Mouse (Mus musculus): ENCODE data around the gene Ntng2. TPM values are rescaled to one million over a fixed set of nuclear protein-coding genes. Genes with fewer than 3 reads are reported as not detected.

Ntng2 gene
- total RNA-seq, 2 experiments from 2014 or later = 82.4 to 90.1 TPM

DNA sequence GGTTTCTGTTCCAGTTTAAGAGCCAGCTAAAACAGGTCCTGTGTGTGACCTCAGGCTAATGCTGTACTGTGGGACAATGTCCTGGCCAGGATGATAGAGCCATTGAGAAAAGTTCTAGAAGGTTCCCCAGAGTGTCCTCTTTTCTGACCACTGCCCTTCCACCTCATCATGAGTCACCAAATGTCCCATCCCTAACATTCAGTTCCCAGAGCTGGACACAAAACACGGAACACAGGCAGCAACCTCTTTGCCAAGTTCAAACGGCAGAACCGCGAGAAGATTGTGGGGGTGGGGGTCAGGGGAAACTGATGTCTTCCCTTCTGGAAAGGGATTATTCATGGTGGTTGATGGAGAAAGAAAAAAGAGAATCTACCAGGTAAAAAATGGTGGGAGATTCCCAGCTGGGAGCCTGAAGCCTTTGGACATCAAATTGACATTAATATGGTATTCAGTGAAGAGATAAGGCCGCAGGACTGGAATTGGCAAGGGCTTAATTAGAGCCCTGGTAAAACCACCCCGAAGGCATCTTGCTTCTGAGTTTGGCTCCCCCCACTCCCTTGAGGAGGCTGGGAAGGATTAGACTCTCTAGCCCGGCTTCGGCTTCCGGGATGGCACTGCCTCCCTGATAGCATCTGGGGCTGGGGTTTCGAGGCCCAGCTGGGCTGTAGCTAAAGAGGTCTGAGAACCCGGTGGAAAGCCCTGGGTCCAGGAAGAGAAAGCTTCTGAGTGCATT is 51.4 kb downstream of the Ntng2 start:
- Histone ChIP-seq H3K4me3 (no peak overlapping the region), H3K27ac (no peak overlapping the region)
- TF ChIP-seq CTCF (IDR thresholded peaks at IDR 0.05) = no peak
- intact Hi-C loops (cut with DNase I) = loop anchor here (2.0 kb wide), 3 partner anchors 37 to 403 kb away; no protein-coding TSS in a partner anchor
- no peak for DNase-seq (ENCODE audit: extremely low spot score in 1 of 2, low spot score in 2 of 2)

DNA sequence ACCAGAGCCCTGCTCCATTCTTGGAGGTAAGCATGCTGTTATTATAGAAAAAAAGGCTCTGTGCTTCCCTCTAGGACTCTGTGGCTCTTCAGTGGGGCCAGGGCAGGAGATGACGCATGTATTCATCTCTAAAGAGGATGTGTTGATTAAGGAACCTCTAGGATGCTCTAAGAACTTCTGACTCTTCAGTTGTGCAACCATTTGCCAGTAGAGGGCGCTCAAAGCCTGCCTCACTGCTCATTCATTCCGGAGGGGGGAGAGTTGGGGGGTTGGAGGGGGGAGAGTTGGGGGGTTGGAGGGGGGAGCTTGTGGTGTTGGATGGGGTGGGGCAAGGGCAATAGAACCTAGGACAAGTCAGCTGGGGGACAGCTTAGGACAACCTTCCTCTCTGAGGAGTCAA is 52.9 kb downstream of the Ntng2 start:
- peak; percentile 55 for TF ChIP-seq CTCF (IDR thresholded peaks at IDR 0.05)
- H3K4me3 ChIP-seq = no peak overlapping the region
- intact Hi-C loops (cut with DNase I) = loop anchor here (2.0 kb wide), 3 partner anchors 39 to 405 kb away; no protein-coding TSS in a partner anchor
- no peak overlapping the region for H3K27ac ChIP-seq
- DNase-seq (ENCODE audit: extremely low spot score in 1 of 2, low spot score in 2 of 2) = peak in 1 of 2 experiments; percentile 70

DNA sequence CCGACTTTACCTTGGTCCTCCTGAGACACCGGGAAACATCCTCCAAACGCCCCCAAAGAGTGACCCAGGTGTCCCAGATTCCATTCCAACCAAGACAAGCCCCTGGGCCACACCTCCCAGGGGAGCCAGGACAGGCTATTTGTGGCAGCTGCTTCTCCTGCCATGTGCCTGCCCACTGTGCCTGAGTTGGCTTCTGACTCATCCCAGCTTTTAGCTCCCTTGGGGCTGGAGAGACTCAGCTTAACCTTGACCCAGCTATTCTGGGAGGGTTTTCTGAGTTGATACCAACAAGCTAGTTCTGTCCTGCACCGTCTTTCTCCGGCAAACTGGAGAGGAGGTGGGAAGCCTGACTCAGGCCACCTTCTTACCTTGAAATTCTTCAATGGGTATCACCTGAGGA is 54.4 kb downstream of the Ntng2 start:
- H3K27ac ChIP-seq = no peak overlapping the region
- DNase-seq (ENCODE audit: extremely low spot score in 1 of 2, low spot score in 2 of 2) = no peak
- intact Hi-C loops (cut with DNase I) = no loop called here
- no peak overlapping the region for H3K4me3 ChIP-seq
- no peak for TF ChIP-seq CTCF (IDR thresholded peaks at IDR 0.05)

- no peak overlapping the region for H3K4me3 ChIP-seq
- intact Hi-C loops (cut with DNase I) = no loop called here
- no peak for TF ChIP-seq CTCF (IDR thresholded peaks at IDR 0.05)
- DNase-seq (ENCODE audit: extremely low spot score in 1 of 2, low spot score in 2 of 2) = no peak
- H3K27ac ChIP-seq = no peak overlapping the region
These were observed 56.0 kb downstream of the Ntng2 start for GRCm38 (mm10) chr2:29196844-29197243.

DNA sequence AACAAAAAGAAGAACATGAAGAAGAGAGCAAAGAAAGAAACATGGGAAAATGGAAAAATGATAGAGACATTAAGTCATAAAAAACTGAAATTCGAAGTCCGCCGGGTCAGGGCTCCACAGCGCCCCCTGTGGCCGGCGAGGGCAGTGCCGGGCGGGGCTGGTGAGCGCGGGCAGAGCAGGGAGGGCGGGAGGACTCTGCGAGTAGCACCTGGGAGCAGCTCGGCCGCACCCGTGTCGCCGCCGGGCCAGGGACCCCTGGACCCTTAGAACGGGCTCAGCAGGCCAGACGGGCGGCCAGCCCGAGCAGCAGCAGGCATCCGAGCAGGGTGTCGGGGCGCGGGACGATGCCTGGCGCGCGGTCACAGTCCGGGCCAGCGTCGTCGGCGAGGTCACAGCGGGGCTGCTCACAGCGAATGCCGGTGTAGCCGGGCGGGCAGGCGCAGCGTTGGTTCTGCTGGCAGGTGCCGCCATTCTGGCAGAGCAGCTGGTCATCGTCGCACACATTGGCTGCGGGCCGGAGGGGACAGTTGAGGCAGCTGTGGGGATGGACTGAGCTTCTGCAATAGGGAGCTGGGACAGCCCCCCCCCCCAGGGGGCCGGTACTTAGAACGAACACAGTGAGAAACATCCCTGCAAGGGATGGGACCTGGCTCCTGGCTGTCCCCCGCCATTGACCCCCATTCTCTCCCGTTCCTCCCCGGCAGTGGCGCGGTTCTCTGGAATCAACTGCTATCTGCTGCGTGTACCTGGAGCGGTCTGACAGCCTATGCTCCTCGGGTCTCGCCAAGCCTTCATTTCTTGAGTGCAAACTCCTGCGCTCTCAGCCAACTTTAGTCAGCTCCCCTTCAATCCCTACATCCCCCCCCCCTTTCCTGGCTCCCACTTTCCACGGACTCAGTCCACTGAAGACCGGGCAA is 58.0 kb downstream of the Ntng2 start:
- peak; percentile 74 to 85 for DNase-seq (ENCODE audit: extremely low spot score in 1 of 2, low spot score in 2 of 2)
- Histone ChIP-seq H3K4me3 (peak overlapping the region; percentile 52), H3K27ac (no peak overlapping the region)
- peak; percentile 98 for TF ChIP-seq CTCF (IDR thresholded peaks at IDR 0.05)
- intact Hi-C loops (cut with DNase I) = no loop called here

GRCm38 (mm10) chr2:29193819-29194546 is 58.8 kb downstream of the Ntng2 start:
- intact Hi-C loops (cut with DNase I) = no loop called here
- no peak for DNase-seq (ENCODE audit: extremely low spot score in 1 of 2, low spot score in 2 of 2)
- TF ChIP-seq CTCF (IDR thresholded peaks at IDR 0.05) = no peak
- Histone ChIP-seq H3K4me3 (peak overlapping the region; percentile 52; the same call in 1 of the 2 replicates), H3K27ac (no peak overlapping the region)

GRCm38 (mm10) chr2:29192629-29193278 is 60.1 kb downstream of the Ntng2 start:
- H3K4me3 ChIP-seq = no peak overlapping the region
- TF ChIP-seq CTCF (IDR thresholded peaks at IDR 0.05) = peak; percentile 47
- no peak overlapping the region for H3K27ac ChIP-seq
- DNase-seq (ENCODE audit: extremely low spot score in 1 of 2, low spot score in 2 of 2) = no peak
- intact Hi-C loops (cut with DNase I) = no loop called here

- DNase-seq (ENCODE audit: extremely low spot score in 1 of 2, low spot score in 2 of 2) = no peak
- no peak; the same call in 1 of the 2 replicates for TF ChIP-seq CTCF (IDR thresholded peaks at IDR 0.05)
- Histone ChIP-seq H3K4me3 (no peak overlapping the region), H3K27ac (no peak overlapping the region)
- intact Hi-C loops (cut with DNase I) = no loop called here
These were observed 61.3 kb downstream of the Ntng2 start for GRCm38 (mm10) chr2:29191216-29192215.

GRCm38 (mm10) chr2:29190392-29190791 is 62.4 kb downstream of the Ntng2 start:
- intact Hi-C loops (cut with DNase I) = no loop called here
- TF ChIP-seq CTCF (IDR thresholded peaks at IDR 0.05) = no peak

GRCm38 (mm10) chr2:29186209-29186608 is 66.6 kb downstream of the Ntng2 start:
- no peak overlapping the region for H3K27ac ChIP-seq
- DNase-seq (ENCODE audit: extremely low spot score in 1 of 2, low spot score in 2 of 2) = no peak
- H3K4me3 ChIP-seq = no peak overlapping the region
- intact Hi-C loops (cut with DNase I) = no loop called here
- TF ChIP-seq CTCF (IDR thresholded peaks at IDR 0.05) = no peak

More at GRCm38 (mm10) chr2:29190392-29190791, 62.4 kb downstream of the Ntng2 start:
- H3K4me3 ChIP-seq = no peak overlapping the region
- H3K27ac ChIP-seq = no peak overlapping the region
- no peak for DNase-seq (ENCODE audit: extremely low spot score in 1 of 2, low spot score in 2 of 2)
